Mouse (Mus musculus): Measurements from ENCODE around the gene Zc3h7a. TPM values are rescaled to one million over a fixed set of nuclear protein-coding genes. Genes with fewer than 3 reads are reported as not detected.

The Zc3h7a gene
- 137 TPM for polyA plus RNA-seq (2014; fragmentation: Illumina TruSeq; extraction: RNeasy Lipid Tissue Mini Kit (QIAGEN cat#74804))

GRCm38 (mm10) chr16:11176208-11176883 lies at the start of gene Zc3h7a:
Zc3h7a (minus strand) TSS chr16:11176393.

GRCm38 (mm10) chr16:11202571-11203554 lies 26.7 kb upstream of the Zc3h7a start, which contains the start of gene Rsl1d1:
Rsl1d1 (minus strand) TSS chr16:11203331.

GRCm38 (mm10) chr16:11134348-11135344 lies 41.5 kb downstream of the Zc3h7a start, which contains the start of gene Txndc11:
Txndc11 (minus strand) TSS chr16:11134650.

Other genes starting within 250 kb of the Zc3h7a start
- 18.6 TPM for gene Snn, start 115.4 kb downstream of the Zc3h7a start, polyA plus RNA-seq (2014; fragmentation: Illumina TruSeq; extraction: RNeasy Lipid Tissue Mini Kit (QIAGEN cat#74804))
- 55.6 TPM for gene Litaf, start 110.2 kb downstream of the Zc3h7a start, polyA plus RNA-seq (2014; fragmentation: Illumina TruSeq; extraction: RNeasy Lipid Tissue Mini Kit (QIAGEN cat#74804))
- gene Txndc11, start 41.7 kb downstream of the Zc3h7a start, polyA plus RNA-seq (2014; fragmentation: Illumina TruSeq; extraction: RNeasy Lipid Tissue Mini Kit (QIAGEN cat#74804)), result 27.9 TPM
- gene Rsl1d1, start 26.9 kb upstream of the Zc3h7a start, polyA plus RNA-seq (2014; fragmentation: Illumina TruSeq; extraction: RNeasy Lipid Tissue Mini Kit (QIAGEN cat#74804)), result 375 TPM
- gene Gspt1, start 77.9 kb upstream of the Zc3h7a start, polyA plus RNA-seq (2014; fragmentation: Illumina TruSeq; extraction: RNeasy Lipid Tissue Mini Kit (QIAGEN cat#74804)), result 586 TPM
- not detected for gene Tnfrsf17, start 137.4 kb upstream of the Zc3h7a start, polyA plus RNA-seq (2014; fragmentation: Illumina TruSeq; extraction: RNeasy Lipid Tissue Mini Kit (QIAGEN cat#74804))
- gene Snx29, start 146.5 kb upstream of the Zc3h7a start, polyA plus RNA-seq (2014; fragmentation: Illumina TruSeq; extraction: RNeasy Lipid Tissue Mini Kit (QIAGEN cat#74804)), result 1.7 TPM

Data from ovary, adult 10 weeks (tissue).